Mouse (Mus musculus) embryonic facial prominence, embryonic 12.5 days (tissue): Measurements from ENCODE around the gene Srd5a3. TPM values are rescaled to one million over a fixed set of nuclear protein-coding genes. Genes with fewer than 3 reads are reported as not detected.
A peak's percentile ranks its signal among the peaks of the same experiment; 100 is the strongest.

Source experiments
- ATAC-seq: fragments of 200-750 bp; cut with Nextera tagmentation; 2 replicates; pipeline ENCODE4 v1.8.0; 2017; ENCODE audit not compliant: insufficient number of reproducible peaks, insufficient read depth, low FRiP score, low TSS enrichment
- H3K27ac ChIP-seq: fragments of 300-500 bp; sonication (generic); 2 replicates; pipeline ENCODE4 v1.5.1; 2016; ENCODE audit warnings: mild to moderate bottlenecking
- H3K27me3 ChIP-seq: fragments of 300-500 bp; sonication (generic); 2 replicates; pipeline ENCODE4 v1.6.1; 2016; ENCODE audit warnings: mild to moderate bottlenecking, moderate library complexity
- H3K36me3 ChIP-seq: fragments of 300-500 bp; sonication (generic); 2 replicates; pipeline ENCODE4 v1.6.1; 2016; ENCODE audit warnings: mild to moderate bottlenecking
- H3K4me1 ChIP-seq: fragments of 300-500 bp; sonication (generic); 2 replicates; pipeline ENCODE4 v1.6.1; 2016
- H3K4me2 ChIP-seq: fragments of 300-500 bp; sonication (generic); replicated peaks from 2 replicates; pipeline ENCODE4 v1.6.1; 2016; ENCODE audit warnings: mild to moderate bottlenecking, moderate library complexity
- H3K4me3 ChIP-seq: fragments of 300-500 bp; sonication (generic); 2 replicates; pipeline ENCODE4 v1.5.1; 2016; ENCODE audit warnings: mild to moderate bottlenecking
- H3K9ac ChIP-seq: fragments of 300-500 bp; sonication (generic); 2 replicates; pipeline ENCODE4 v1.6.1; 2016; ENCODE audit warnings: mild to moderate bottlenecking, moderate library complexity
- H3K9me3 ChIP-seq: fragments of 300-500 bp; sonication (generic); 2 replicates; pipeline ENCODE4 v1.6.1; 2016; ENCODE audit warnings: mild to moderate bottlenecking, moderate library complexity
- WGBS: fragments of 180-500 bp; shearing (Covaris S2); methylation state at CpG from one replicate; pipeline ENCODE4 v1.1.7; 2016; 5-methylcytosine and 5-hydroxymethylcytosine counted together
- polyA plus RNA-seq: library from polyadenylated mRNA; unstranded; fragments of >200 nt; fragmentation: Nextera tagmentation; extraction: Ambion mirVana; gene quantifications from 2 replicates; pipeline ENCODE4 v1.2.1, GENCODE M21; 2016

Srd5a3 gene
- polyA plus RNA-seq, 1 experiment from 2014 or later: 29.8 TPM

GRCm38 (mm10) chr5:76154434-76155165 lies 14.5 kb downstream of the Srd5a3 start:
- H3K27me3 ChIP-seq: no peaks in the 10 kb centered on the region
- ATAC-seq: no peak

GRCm38 (mm10) chr5:76159555-76159954 lies 19.5 kb downstream of the Srd5a3 start:
- WGBS: 85% methylated on average over 6 of the region's 6 CpGs
- peak; percentile 35; the same call in 1 of the 2 replicates for ATAC-seq

More at GRCm38 (mm10) chr5:76154434-76155165, 14.5 kb downstream of the Srd5a3 start:
- Histone ChIP-seq H3K4me3 (no peak overlapping the region), H3K4me1 (no peaks in the 10 kb centered on the region), H3K4me2 (no peak overlapping the region), H3K36me3 (peaks cover 19% of the 10 kb centered on the region), H3K27ac (no peak overlapping the region), H3K9me3 (no peaks in the 10 kb centered on the region), H3K9ac (no peak overlapping the region)
- 93% methylated on average over 21 of the region's 21 CpGs for WGBS

GRCm38 (mm10) chr5:76160086-76160485 lies 20.0 kb downstream of the Srd5a3 start:
- H3K4me3 ChIP-seq: no peak overlapping the region
- no peaks in the 10 kb centered on the region for H3K9me3 ChIP-seq
- 58% methylated on average over 3 of the region's 3 CpGs for WGBS
- H3K27ac ChIP-seq: no peak overlapping the region
- peaks cover 11% of the 10 kb centered on the region for H3K36me3 ChIP-seq
- no peak for ATAC-seq
- no peak overlapping the region for H3K9ac ChIP-seq
- no peaks in the 10 kb centered on the region for H3K27me3 ChIP-seq
- no peak overlapping the region for H3K4me2 ChIP-seq
- H3K4me1 ChIP-seq: no peaks in the 10 kb centered on the region

More at GRCm38 (mm10) chr5:76159555-76159954, 19.5 kb downstream of the Srd5a3 start:
- no peaks in the 10 kb centered on the region for H3K9me3 ChIP-seq
- H3K36me3 ChIP-seq: peaks cover 11% of the 10 kb centered on the region
- H3K4me3 ChIP-seq: no peak overlapping the region
- no peak overlapping the region for H3K27ac ChIP-seq
- no peak overlapping the region for H3K4me2 ChIP-seq
- no peaks in the 10 kb centered on the region for H3K27me3 ChIP-seq
- no peaks in the 10 kb centered on the region for H3K4me1 ChIP-seq
- no peak overlapping the region for H3K9ac ChIP-seq

- H3K36me3 ChIP-seq: no peaks in the 10 kb centered on the region
- no peak for ATAC-seq
- H3K9ac ChIP-seq: no peak overlapping the region
- WGBS: 87% methylated on average over 6 of the region's 6 CpGs
- H3K4me3 ChIP-seq: no peak overlapping the region
- H3K4me2 ChIP-seq: no peak overlapping the region
- H3K9me3 ChIP-seq: no peaks in the 10 kb centered on the region
- H3K27me3 ChIP-seq: no peaks in the 10 kb centered on the region
- H3K27ac ChIP-seq: no peak overlapping the region
- no peaks in the 10 kb centered on the region for H3K4me1 ChIP-seq
Measured at GRCm38 (mm10) chr5:76161491-76161890, 21.4 kb downstream of the Srd5a3 start.

DNA sequence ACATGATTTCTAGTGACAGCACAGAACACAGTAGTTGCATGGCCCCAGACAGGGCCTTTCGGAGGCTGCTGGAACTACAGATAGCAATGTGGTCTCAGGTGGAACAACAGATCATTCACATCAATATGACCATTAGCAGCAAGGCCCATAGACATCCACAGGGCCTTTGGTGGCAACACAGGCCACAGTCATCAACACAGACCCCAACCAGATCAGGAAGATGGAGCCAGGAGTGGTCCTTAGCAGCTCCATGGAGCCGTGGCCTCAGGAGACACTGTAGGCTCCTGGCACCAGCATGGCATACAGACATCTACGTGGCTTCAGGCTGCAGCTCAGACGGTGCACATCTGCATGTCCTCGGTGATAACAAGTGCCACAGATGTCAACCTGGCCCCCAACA lies 22.9 kb downstream of the Srd5a3 start:
- Histone ChIP-seq H3K9me3 (no peaks in the 10 kb centered on the region), H3K4me1 (no peaks in the 10 kb centered on the region), H3K27me3 (no peaks in the 10 kb centered on the region), H3K4me3 (no peak overlapping the region), H3K27ac (no peak overlapping the region), H3K9ac (no peak overlapping the region), H3K36me3 (no peaks in the 10 kb centered on the region), H3K4me2 (no peak overlapping the region)
- WGBS: 77% methylated on average over 5 of the region's 5 CpGs
- no peak for ATAC-seq

DNA sequence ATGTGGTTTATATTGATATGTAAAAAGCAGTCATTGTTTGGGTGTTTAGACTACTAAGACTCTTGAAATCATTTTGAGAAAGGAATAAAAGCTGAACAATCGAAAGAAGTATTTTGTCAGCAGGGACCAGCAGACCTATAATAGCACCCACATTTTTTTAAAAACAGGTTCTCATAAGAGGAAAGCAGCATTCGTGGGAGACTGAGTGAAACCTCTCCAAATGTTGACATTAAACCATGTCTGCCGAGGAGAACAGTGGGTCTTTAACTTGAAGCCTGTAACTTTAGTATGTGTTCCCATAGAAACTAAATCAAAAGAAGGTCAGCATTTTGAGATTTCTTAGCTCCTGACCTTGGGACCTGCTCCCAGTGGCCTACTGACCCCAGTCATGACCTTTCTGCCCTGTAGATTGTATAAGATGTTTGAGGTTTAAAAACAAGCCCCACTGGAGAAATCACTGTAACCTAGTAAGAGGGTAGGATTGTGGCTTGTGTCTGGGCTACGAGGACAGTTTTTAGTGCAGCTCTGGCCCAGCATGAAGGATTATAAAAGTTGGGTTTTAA lies 23.8 kb downstream of the Srd5a3 start:
- Histone ChIP-seq H3K27me3 (no peaks in the 10 kb centered on the region), H3K4me2 (no peak overlapping the region), H3K4me1 (no peaks in the 10 kb centered on the region), H3K4me3 (no peak overlapping the region), H3K9ac (no peak overlapping the region), H3K27ac (no peak overlapping the region), H3K9me3 (no peaks in the 10 kb centered on the region), H3K36me3 (no peaks in the 10 kb centered on the region)
- 29% methylated on average over 4 of the region's 4 CpGs for WGBS
- ATAC-seq: no peak

- no peak overlapping the region for H3K4me2 ChIP-seq
- 31% methylated on average over 7 of the region's 7 CpGs for WGBS
- H3K9ac ChIP-seq: no peak overlapping the region
- no peaks in the 10 kb centered on the region for H3K27me3 ChIP-seq
- H3K4me1 ChIP-seq: no peaks in the 10 kb centered on the region
- H3K4me3 ChIP-seq: no peak overlapping the region
- H3K9me3 ChIP-seq: no peaks in the 10 kb centered on the region
- ATAC-seq: no peak
- no peaks in the 10 kb centered on the region for H3K36me3 ChIP-seq
- no peak overlapping the region for H3K27ac ChIP-seq
Measured at GRCm38 (mm10) chr5:76164827-76165226, 24.8 kb downstream of the Srd5a3 start.

DNA sequence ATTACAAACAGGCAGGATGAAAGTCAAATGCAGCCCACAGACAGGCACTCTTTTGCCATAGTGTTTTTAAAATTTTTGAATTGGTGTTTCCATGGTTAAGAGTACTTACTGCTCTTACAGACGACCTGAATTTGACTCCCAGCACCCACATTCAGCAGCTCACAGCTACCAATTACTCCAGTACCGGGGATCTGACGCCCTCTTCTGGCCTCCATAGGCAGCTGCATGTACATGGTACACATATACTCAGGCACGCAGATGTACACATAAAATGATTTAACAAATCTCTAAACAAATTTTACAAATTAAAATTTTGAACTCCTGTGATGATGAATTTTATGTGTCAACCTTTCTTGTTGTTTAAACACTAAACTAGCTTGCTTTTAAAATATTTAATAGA lies 30.5 kb downstream of the Srd5a3 start:
- 80% methylated on average over 4 of the region's 4 CpGs for WGBS
- H3K4me3 ChIP-seq: no peak overlapping the region

GRCm38 (mm10) chr5:76171039-76171438 lies 31.0 kb downstream of the Srd5a3 start:
- Histone ChIP-seq H3K9ac (no peak overlapping the region), H3K9me3 (no peaks in the 10 kb centered on the region), H3K27ac (no peak overlapping the region), H3K27me3 (no peaks in the 10 kb centered on the region), H3K4me3 (no peak overlapping the region), H3K4me2 (no peak overlapping the region), H3K36me3 (no peaks in the 10 kb centered on the region), H3K4me1 (no peaks in the 10 kb centered on the region)
- no peak for ATAC-seq

More for the DNA sequence above, 30.5 kb downstream of the Srd5a3 start:
- Histone ChIP-seq H3K4me2 (no peak overlapping the region), H3K36me3 (no peaks in the 10 kb centered on the region), H3K27ac (no peak overlapping the region), H3K27me3 (no peaks in the 10 kb centered on the region), H3K4me1 (no peaks in the 10 kb centered on the region), H3K9ac (no peak overlapping the region), H3K9me3 (no peaks in the 10 kb centered on the region)
- no peak for ATAC-seq

- ATAC-seq: no peak
- no peak overlapping the region for H3K27ac ChIP-seq
- H3K4me3 ChIP-seq: no peak overlapping the region
- H3K9me3 ChIP-seq: no peaks in the 10 kb centered on the region
- no peak overlapping the region for H3K9ac ChIP-seq
- no peaks in the 10 kb centered on the region for H3K27me3 ChIP-seq
- WGBS: 84% methylated on average over 4 of the region's 4 CpGs
- peaks cover 9% of the 10 kb centered on the region for H3K4me1 ChIP-seq
- H3K36me3 ChIP-seq: no peaks in the 10 kb centered on the region
- no peak overlapping the region for H3K4me2 ChIP-seq
Measured at GRCm38 (mm10) chr5:76175051-76175450, 35.0 kb downstream of the Srd5a3 start.

DNA sequence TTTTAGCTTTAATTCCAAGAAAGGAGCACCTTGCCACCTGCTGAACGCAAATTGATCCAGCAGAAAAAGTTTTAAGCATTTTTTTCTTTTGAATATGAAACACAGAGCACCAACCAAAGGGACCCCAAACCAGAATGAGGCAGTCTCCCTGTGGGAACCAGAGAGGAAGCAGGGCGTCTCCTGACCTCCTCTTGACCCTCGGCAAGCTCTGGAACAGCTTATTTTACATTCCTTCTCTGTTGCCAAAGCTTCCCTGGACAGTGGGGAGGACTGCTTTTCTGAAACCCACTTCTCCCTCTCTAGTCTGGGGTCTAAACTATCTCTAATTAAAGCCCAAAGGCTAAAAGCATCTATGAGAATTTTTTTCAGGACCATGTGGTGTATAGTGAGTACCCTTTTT lies 36.3 kb downstream of the Srd5a3 start:
- H3K27ac ChIP-seq: peak overlapping the region; percentile 24; the same call in 1 of the 2 replicates
- peaks cover 9% of the 10 kb centered on the region for H3K4me1 ChIP-seq
- no peak for ATAC-seq
- no peak overlapping the region for H3K4me3 ChIP-seq
- H3K36me3 ChIP-seq: no peaks in the 10 kb centered on the region
- no peaks in the 10 kb centered on the region for H3K9me3 ChIP-seq
- H3K4me2 ChIP-seq: no peak overlapping the region
- H3K27me3 ChIP-seq: no peaks in the 10 kb centered on the region
- H3K9ac ChIP-seq: no peak overlapping the region
- 28% methylated on average over 3 of the region's 3 CpGs for WGBS

DNA sequence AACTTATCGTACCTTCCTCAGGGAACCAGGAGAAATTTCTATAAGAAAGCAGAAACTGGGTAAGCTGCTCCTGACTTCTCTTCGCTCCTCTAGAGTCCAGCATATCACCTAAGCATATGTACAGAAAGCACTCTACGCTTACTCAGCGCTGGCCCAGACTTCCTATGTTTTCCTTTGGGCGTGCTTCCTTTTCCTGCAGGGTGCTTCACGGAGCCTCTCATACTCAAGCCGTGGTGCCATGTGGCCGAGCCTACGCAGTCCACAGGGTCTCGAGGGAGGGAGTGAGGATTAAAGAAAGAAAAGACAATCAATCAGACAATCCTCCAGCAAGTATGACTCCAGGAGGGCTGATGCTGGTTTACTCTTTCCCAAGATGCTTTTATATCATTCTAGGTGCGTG lies 36.8 kb downstream of the Srd5a3 start:
- Histone ChIP-seq H3K9me3 (no peaks in the 10 kb centered on the region), H3K27ac (peak overlapping the region; percentile 24; the same call in 1 of the 2 replicates), H3K36me3 (no peaks in the 10 kb centered on the region), H3K4me2 (no peak overlapping the region), H3K9ac (no peak overlapping the region), H3K4me1 (peaks cover 9% of the 10 kb centered on the region), H3K27me3 (no peaks in the 10 kb centered on the region), H3K4me3 (no peak overlapping the region)
- ATAC-seq: no peak
- WGBS: 55% methylated on average over 11 of the region's 11 CpGs
